Comparison of ENCODE assay signal across 7 mouse cellular contexts in the genomic region with DNA sequence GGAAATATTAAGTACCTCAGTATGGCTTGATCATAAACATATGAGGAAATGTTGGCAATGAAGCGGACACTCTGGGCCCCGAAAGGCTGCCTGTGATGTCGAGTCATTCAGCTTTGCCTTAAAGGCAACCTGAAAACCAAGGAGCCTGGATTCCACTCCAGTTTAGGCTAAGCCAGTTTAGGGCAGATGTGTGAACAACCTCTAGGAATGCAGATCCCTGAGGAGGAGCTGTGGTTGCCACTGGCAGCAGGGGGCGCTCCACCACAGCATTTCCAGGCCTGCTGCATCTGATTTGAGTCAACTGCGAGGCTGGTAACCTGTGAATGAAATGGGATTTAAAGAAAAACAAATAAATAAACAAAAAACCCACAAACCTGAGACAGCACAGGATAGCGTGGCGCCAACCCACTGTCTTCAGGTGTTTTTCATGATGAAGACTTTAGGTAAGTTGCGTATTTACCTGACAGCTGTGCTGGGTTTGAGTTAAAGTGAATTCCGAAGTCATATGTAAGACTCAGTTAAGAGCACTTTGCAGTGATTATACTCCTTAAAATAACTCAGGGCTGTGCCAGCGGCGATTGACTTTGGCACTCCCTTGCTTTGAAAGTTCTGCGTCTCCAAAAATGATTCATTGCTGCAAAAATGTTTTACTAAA. TPM values are rescaled to one million over a fixed set of nuclear protein-coding genes. Genes with fewer than 3 reads are reported as not detected.
DNase-seq lines count a peak whose midpoint lies in the region; ATAC-seq lines count a peak whose summit lies in the region.

No protein-coding gene starts in this region.

- ATAC-seq in frontal cortex, adult (ENCODE audit: low TSS enrichment): peak; percentile 91
- peak; percentile 34; the same call in 1 of the 2 replicates for ATAC-seq in hindbrain, embryonic 16.5 days
- ATAC-seq in megakaryocyte, adult 5-6 weeks (ENCODE audit: poor library complexity, severe bottlenecking): peak; percentile 97

- no peak overlapping the region for H3K27ac ChIP-seq in hindbrain, embryonic 16.5 days (ENCODE audit: low read depth, low read length)

- H3K4me2 ChIP-seq in hindbrain, embryonic 16.5 days (ENCODE audit: low read length): no peak overlapping the region

- H3K9me3 ChIP-seq in hindbrain, embryonic 16.5 days (ENCODE audit: control insufficient read depth, low read length): no peaks in the 10 kb centered on the region

- 29% methylated on average over 12 of the region's 12 CpGs for WGBS in hindbrain, embryonic 16.5 days

- no peak overlapping the region for H3K9ac ChIP-seq in hindbrain, embryonic 16.5 days (ENCODE audit: low read depth, low read length)

- no peak overlapping the region for H3K4me3 ChIP-seq in hindbrain, embryonic 16.5 days (ENCODE audit: low read length)

- no peaks in the 10 kb centered on the region for H3K4me1 ChIP-seq in hindbrain, embryonic 16.5 days (ENCODE audit: control insufficient read depth, insufficient read depth, low read depth, low read length)

- DNase-seq in NIH3T3 (ENCODE audit: low read depth): peak; percentile 77
- peak; percentile 69 for DNase-seq in cerebellum, adult 11-12 months
- peak; percentile 80 to 93 for DNase-seq in layer of hippocampus, postnatal 25 days (ENCODE audit: extremely low spot score in 1 of 2, low spot score in 1 of 2)
- DNase-seq in skeletal muscle tissue, adult 2 months (ENCODE audit: low read depth, low spot score): peak; percentile 26

- no peaks in the 10 kb centered on the region for H3K27me3 ChIP-seq in hindbrain, embryonic 16.5 days (replicated peaks; ENCODE audit: control insufficient read depth, insufficient read depth, low read length)

- H3K36me3 ChIP-seq in hindbrain, embryonic 16.5 days (ENCODE audit: control insufficient read depth, insufficient read depth, low read length): no peaks in the 10 kb centered on the region

RNA-seq across cellular contexts. Expression of a gene that starts 6.4 kb away (rescaled TPM):
- 11.7 and 13.6 TPM in 2 replicates for polyA plus RNA-seq in hindbrain, embryonic 16.5 days (2015; fragmentation: Nextera tagmentation; extraction: Ambion mirVana)
- 100 to 1,000 TPM; 199 to 201 TPM for total RNA-seq in layer of hippocampus, postnatal 25 days (2021)
- total RNA-seq in megakaryocyte, adult 5-6 weeks (2015): 0.58 and 1.4 TPM in 2 replicates
- total RNA-seq in megakaryocyte, adult 5-6 weeks (2017): 0.70 and 1.1 TPM in 2 replicates

Comparison
In these comparisons a context has a peak if more than half of its experiments do, and no peak if none do; other contexts are left out.
1. DNase-seq: peak in every context shown above with its lines; median percentile 86 in layer of hippocampus, postnatal 25 days; 77 in NIH3T3; 69 in cerebellum, adult 11-12 months; 26 in skeletal muscle tissue, adult 2 months.
2. ATAC-seq: peak in every context shown above with its lines; median percentile 97 in megakaryocyte, adult 5-6 weeks; 91 in frontal cortex, adult; 34 in hindbrain, embryonic 16.5 days.
3. RNA of a gene that starts 6.4 kb away (total RNA-seq): 199 to 201 TPM in layer of hippocampus, postnatal 25 days; 0.58 to 1.4 TPM in megakaryocyte, adult 5-6 weeks; every median in the first group is over 10 times any median in the second.